Mouse (Mus musculus) kidney, adult 2 months (tissue): ENCODE data around the gene Gpr50.

Experiments
- CTCF ChIP-seq: fragments of 200-500 bp; conservative IDR thresholded peaks from 2 replicates; pipeline ENCODE4 v1.5.1; 2011; ENCODE audit warnings: low read depth, mild to moderate bottlenecking, control low read depth, low read length, moderate library complexity, mixed read lengths; ENCODE audit not compliant: insufficient read depth, insufficient read length
- POLR2A ChIP-seq: fragments of 200-500 bp; IDR thresholded peaks from one replicate; pipeline ENCODE4 v1.6.1; 2011; ENCODE audit warnings: low read depth, low read length, control low read depth

DNA sequence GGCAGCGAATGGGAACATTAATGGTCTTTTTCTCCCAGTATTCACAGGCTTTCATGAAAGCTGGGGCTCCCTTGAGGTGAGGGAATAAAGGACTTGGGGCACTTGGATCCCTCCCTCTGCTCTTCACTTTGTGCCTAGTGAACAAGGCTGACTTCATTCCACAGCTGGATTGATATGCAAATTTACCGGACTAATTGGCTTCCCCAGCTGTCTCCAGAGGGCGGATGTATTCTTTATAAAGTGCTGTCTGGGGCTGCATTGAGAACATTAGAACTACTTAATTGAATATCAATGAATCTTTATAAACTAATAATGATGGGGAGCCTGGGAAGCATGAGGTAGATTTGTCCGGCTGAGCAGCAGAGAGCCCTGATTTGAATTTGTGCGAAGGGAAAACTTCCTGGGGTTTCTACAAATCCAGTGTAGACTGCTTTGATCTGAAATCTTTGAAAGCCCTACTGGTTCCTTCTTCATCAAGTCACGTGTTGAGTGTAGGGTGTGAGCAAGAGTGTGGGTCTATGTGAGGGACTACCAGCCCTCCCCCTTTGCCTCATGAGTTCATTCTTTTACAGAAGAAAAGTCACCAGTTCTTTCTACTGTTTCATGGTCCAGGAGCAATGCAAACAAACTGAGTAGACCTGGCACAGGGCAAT lies 37.5 kb downstream of the Gpr50 start:
- TF ChIP-seq CTCF, result no peak
- no peak for TF ChIP-seq POLR2A
